Mouse (Mus musculus) adrenal gland, postnatal 4 days (tissue): Measurements from ENCODE around the gene Xrcc6. TPM values are rescaled to one million over a fixed set of nuclear protein-coding genes. Genes with fewer than 3 reads are reported as not detected.

Experiments
- DNase-seq, 2 experiments: peaks; one replicate each; pipeline ENCODE4 v3.0.0; 2021 to 2022; ENCODE audit warnings: low spot score in 2 of 2, mixed read lengths in 2 of 2
- long read RNA-seq, 2 experiments: library from polyadenylated mRNA; stranded (forward); transcript quantifications; one replicate each; pipeline ENCODE4 v2.0.0; 2021
- total RNA-seq, 2 experiments: library from RNA; stranded (reverse); gene quantifications; 2 replicates each; pipeline ENCODE4 v1.2.3; 2021

The Xrcc6 gene
- total RNA-seq = 10 to 100 TPM; 89.4 to 92.6 TPM
- long read RNA-seq, experiment 1, transcript Xrcc6-201 (13 exons, 2,114 nt) = major isoform, 42 of 60 reads
- long read RNA-seq, experiment 1, partial matches to known transcripts = 8 of 60 reads
- long read RNA-seq, experiment 1, other reads (novel, unspliced or antisense) = 10 of 60 reads
- long read RNA-seq, experiment 2, transcript Xrcc6-201 (13 exons, 2,114 nt) = major isoform, 83 of 117 reads
- long read RNA-seq, experiment 2, partial matches to known transcripts = 12 of 117 reads
- long read RNA-seq, experiment 2, other reads (novel, unspliced or antisense) = 22 of 117 reads

GRCm38 (mm10) chr15:81987646-81988045 is at the start of gene Xrcc6:
Xrcc6 (plus strand) TSS chr15:81987835.
- no peak for DNase-seq

- DNase-seq = no peak
These were observed 49.4 kb upstream of the Xrcc6 start for GRCm38 (mm10) chr15:81938246-81938645.

GRCm38 (mm10) chr15:81939157-81939715 is 48.4 kb upstream of the Xrcc6 start:
- DNase-seq = no peak

GRCm38 (mm10) chr15:81939774-81940173 is 47.9 kb upstream of the Xrcc6 start:
- DNase-seq = no peak

- no peak for DNase-seq
These were observed 47.4 kb upstream of the Xrcc6 start for GRCm38 (mm10) chr15:81940219-81940618.

- no peak for DNase-seq
These were observed 46.6 kb upstream of the Xrcc6 start for GRCm38 (mm10) chr15:81941010-81941409.

GRCm38 (mm10) chr15:81943176-81943749 is 44.4 kb upstream of the Xrcc6 start:
- no peak for DNase-seq

GRCm38 (mm10) chr15:81949076-81949475 is 38.6 kb upstream of the Xrcc6 start:
- no peak for DNase-seq

- DNase-seq = no peak
These were observed 38.0 kb upstream of the Xrcc6 start for GRCm38 (mm10) chr15:81949476-81950131.

GRCm38 (mm10) chr15:81950716-81951115 is 36.9 kb upstream of the Xrcc6 start:
- DNase-seq = no peak

- DNase-seq = no peak
These were observed 36.5 kb upstream of the Xrcc6 start for GRCm38 (mm10) chr15:81951159-81951558.

GRCm38 (mm10) chr15:81952310-81952709 is 35.3 kb upstream of the Xrcc6 start:
- no peak for DNase-seq

GRCm38 (mm10) chr15:81954151-81954583 is 33.5 kb upstream of the Xrcc6 start:
- no peak for DNase-seq

GRCm38 (mm10) chr15:81954716-81955115 is 32.9 kb upstream of the Xrcc6 start:
- no peak for DNase-seq

GRCm38 (mm10) chr15:81955414-81955813 is 32.2 kb upstream of the Xrcc6 start:
- no peak for DNase-seq

- DNase-seq = no peak
These were observed 31.2 kb upstream of the Xrcc6 start for GRCm38 (mm10) chr15:81956457-81956856.

- DNase-seq = no peak
These were observed 30.0 kb upstream of the Xrcc6 start for GRCm38 (mm10) chr15:81957598-81957997.

GRCm38 (mm10) chr15:81958906-81959305 is 28.7 kb upstream of the Xrcc6 start:
- DNase-seq = no peak

- DNase-seq = peak; percentile 94 to 98
These were observed 27.2 kb upstream of the Xrcc6 start, which contains the start of gene Pmm1 for GRCm38 (mm10) chr15:81960171-81961077. Pmm1 (minus strand) TSS chr15:81960930.

- no peak for DNase-seq
These were observed 26.6 kb upstream of the Xrcc6 start for GRCm38 (mm10) chr15:81961078-81961451.

GRCm38 (mm10) chr15:81964262-81964661 is 23.4 kb upstream of the Xrcc6 start:
- DNase-seq = no peak
